Mouse (Mus musculus) forebrain, postnatal 0 days (tissue): Measurements from ENCODE around the gene Gm10061. TPM values are rescaled to one million over a fixed set of nuclear protein-coding genes. Genes with fewer than 3 reads are reported as not detected.
"Not testable (repeated sequence)": the region's sequence is repeated elsewhere in the genome, so short reads cannot be mapped to it uniquely, and the experiment has no call there.

ENCODE experiments used
- ATAC-seq: fragments of 200-750 bp; cut with Nextera tagmentation; 2 replicates; pipeline ENCODE4 v1.8.0; 2017; ENCODE audit warnings: mild to moderate bottlenecking, moderate library complexity
- DNase-seq: peaks from one replicate; pipeline ENCODE4 v3.0.0-alpha.2; 2015
- H3K27ac ChIP-seq: fragments of 300-500 bp; sonication (generic); 2 replicates; pipeline ENCODE4 v1.5.1; 2014; ENCODE audit warnings: low read depth, mild to moderate bottlenecking, antibody characterized with exemption, low read length, moderate library complexity, mixed read lengths
- H3K27me3 ChIP-seq: fragments of 300-500 bp; sonication (generic); 2 replicates; pipeline ENCODE4 v1.6.1; 2014; ENCODE audit warnings: mild to moderate bottlenecking, low read length, mixed read lengths; ENCODE audit not compliant: insufficient read depth
- H3K36me3 ChIP-seq: fragments of 300-500 bp; sonication (generic); 2 replicates; pipeline ENCODE4 v1.6.1; 2014; ENCODE audit warnings: mild to moderate bottlenecking, moderate library complexity; ENCODE audit not compliant: insufficient read depth
- H3K4me1 ChIP-seq: fragments of 300-500 bp; sonication (generic); 2 replicates; pipeline ENCODE4 v1.6.1; 2014; ENCODE audit warnings: antibody characterized with exemption; ENCODE audit not compliant: insufficient read depth
- H3K4me2 ChIP-seq: fragments of 300-500 bp; sonication (generic); 2 replicates; pipeline ENCODE4 v1.6.1; 2014; ENCODE audit warnings: low read depth, mild to moderate bottlenecking, moderate library complexity
- H3K4me3 ChIP-seq: fragments of 300-500 bp; sonication (generic); 2 replicates; pipeline ENCODE4 v1.5.1; 2014; ENCODE audit warnings: low read depth, low read length, mixed read lengths
- H3K9ac ChIP-seq: fragments of 300-500 bp; sonication (generic); 2 replicates; pipeline ENCODE4 v1.6.1; 2014; ENCODE audit warnings: mild to moderate bottlenecking
- H3K9me3 ChIP-seq: fragments of 300-500 bp; sonication (generic); 2 replicates; pipeline ENCODE4 v1.6.1; 2016; ENCODE audit warnings: low read length
- CTCF ChIP-seq: sonication (generic); IDR thresholded peaks from 2 replicates; pipeline ENCODE4 v1.5.1; 2016; ENCODE audit warnings: antibody characterized with exemption, control low read depth, low read depth
- WGBS: fragments of 180-500 bp; shearing (Covaris S2); extraction: QIAGEN DNeasy Blood & Tissue Kit; methylation state at CpG from one replicate; pipeline ENCODE4 v1.1.7; 2014; 5-methylcytosine and 5-hydroxymethylcytosine counted together
- polyA plus RNA-seq: library from polyadenylated mRNA; unstranded; fragments of >200 nt; fragmentation: Nextera tagmentation; extraction: Ambion mirVana; gene quantifications from 2 replicates; pipeline ENCODE4 v1.2.1, GENCODE M21; 2015
- total RNA-seq: library from RNA; depleted of rRNA; stranded (reverse); fragments of >200 nt; gene quantifications from 2 replicates; pipeline ENCODE4 v1.2.3, GENCODE M21; 2014; rRNA removed

Gene Gm10061
- total RNA-seq: not detected in 2 replicates
- not detected in 2 replicates for polyA plus RNA-seq

GRCm38 (mm10) chr16:89150786-89151185 is at the start of gene Gm10061:
Gm10061 (plus strand) TSS chr16:89151086.
- 98% methylated on average over 1 of the region's 1 CpGs for WGBS
- no peak for ATAC-seq
- Histone ChIP-seq H3K9me3 (0 out of 2 replicates have a peak, but pooled peaks cover 2% of the 10 kb centered on the region), H3K27me3 (no peaks in the 10 kb centered on the region), H3K36me3 (no peaks in the 10 kb centered on the region), H3K27ac (no peak within 1 kb of the TSS), H3K4me1 (no peaks in the 10 kb centered on the region), H3K9ac (no peak within 1 kb of the TSS), H3K4me3 (no peak within 1 kb of the TSS), H3K4me2 (no peak within 1 kb of the TSS)
- no peak for TF ChIP-seq CTCF
- DNase-seq: no peak

- no peak within 1 kb of the TSS for H3K27ac ChIP-seq
- no peak for ATAC-seq
- no peaks in the 10 kb centered on the region for H3K27me3 ChIP-seq
- no peak within 1 kb of the TSS for H3K4me2 ChIP-seq
- DNase-seq: no peak
- H3K4me1 ChIP-seq: no peaks in the 10 kb centered on the region
- no peak within 1 kb of the TSS for H3K4me3 ChIP-seq
- H3K9ac ChIP-seq: no peak within 1 kb of the TSS
- WGBS: 100% methylated on average over 1 of the region's 1 CpGs
- H3K9me3 ChIP-seq: no peaks in the 10 kb centered on the region
- no peak for TF ChIP-seq CTCF
- no peaks in the 10 kb centered on the region for H3K36me3 ChIP-seq
Measured at GRCm38 (mm10) chr16:89140551-89140950, 10.3 kb upstream of the Gm10061 start, which contains the start of gene Gm6358. Gm6358 (plus strand) TSS chr16:89140851.

DNA sequence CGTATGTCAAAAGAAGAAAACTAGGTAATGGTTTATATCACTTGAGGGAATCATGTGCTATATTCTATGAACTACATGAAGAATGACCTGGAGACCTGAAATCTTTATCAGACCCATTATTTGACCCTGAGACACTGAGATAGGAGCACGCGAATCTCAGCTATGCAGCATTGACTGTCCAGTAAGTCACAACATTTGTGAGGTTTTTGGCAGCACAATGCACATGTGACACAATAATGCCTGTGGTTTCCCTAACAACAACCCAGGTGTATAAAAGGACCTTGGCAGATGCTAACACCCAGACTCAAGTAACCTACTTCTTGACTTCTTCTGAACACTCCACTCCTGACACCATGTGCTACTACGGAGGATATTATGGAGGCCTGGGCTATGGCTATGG is 6.8 kb downstream of the Gm10061 start, which contains the start of gene Gm9789:
Gene Gm9789, plus strand, starts transcription at position 301 of the 400 bp plus-strand sequence.
- H3K36me3 ChIP-seq: no peaks in the 10 kb centered on the region
- no peak within 1 kb of the TSS for H3K9ac ChIP-seq
- H3K27me3 ChIP-seq: no peaks in the 10 kb centered on the region
- DNase-seq: no peak
- H3K9me3 ChIP-seq: no peaks in the 10 kb centered on the region
- 93% methylated on average over 4 of the region's 4 CpGs for WGBS
- no peaks in the 10 kb centered on the region for H3K4me1 ChIP-seq
- ATAC-seq: no peak
- H3K4me2 ChIP-seq: no peak within 1 kb of the TSS
- no peak within 1 kb of the TSS for H3K4me3 ChIP-seq
- no peak within 1 kb of the TSS for H3K27ac ChIP-seq
- TF ChIP-seq CTCF: no peak

- ATAC-seq, H3K9ac ChIP-seq, H3K4me2 ChIP-seq, H3K36me3 ChIP-seq, H3K27me3 ChIP-seq, H3K4me1 ChIP-seq, H3K9me3 ChIP-seq, H3K27ac ChIP-seq, DNase-seq, H3K4me3 ChIP-seq: not testable (repeated sequence)
Measured at GRCm38 (mm10) chr16:89169190-89169589, 18.3 kb downstream of the Gm10061 start, which contains the start of gene Gm7735. Gm7735 (plus strand) TSS chr16:89169490.

DNA sequence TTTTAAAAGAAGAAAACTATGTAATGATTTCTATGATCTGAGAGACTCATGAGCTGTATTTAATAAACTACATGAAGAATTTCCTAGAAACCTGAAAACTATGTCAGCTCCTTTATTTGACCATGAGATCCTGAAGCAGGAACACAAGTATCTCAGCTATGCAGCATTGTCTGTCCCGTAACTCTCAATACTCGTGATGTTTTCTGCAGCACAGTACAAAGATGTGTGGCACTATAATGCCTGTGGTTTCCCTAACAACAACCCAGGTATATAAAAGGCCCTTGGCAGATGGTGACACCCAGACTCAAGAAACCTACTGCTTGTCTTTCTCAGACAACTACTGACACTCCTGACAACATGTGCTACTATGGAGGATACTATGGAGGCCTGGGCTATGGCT is 23.5 kb downstream of the Gm10061 start, which contains the start of gene 1110057P08Rik:
Gene 1110057P08Rik, plus strand, starts transcription at position 301 of the 400 bp plus-strand sequence.
- no peaks in the 10 kb centered on the region for H3K27me3 ChIP-seq
- no peak within 1 kb of the TSS for H3K4me3 ChIP-seq
- H3K9ac ChIP-seq: no peak within 1 kb of the TSS
- TF ChIP-seq CTCF: no peak
- H3K4me2 ChIP-seq: no peak within 1 kb of the TSS
- H3K36me3 ChIP-seq: no peaks in the 10 kb centered on the region
- no peaks in the 10 kb centered on the region for H3K4me1 ChIP-seq
- DNase-seq: no peak
- WGBS: 82% methylated on average over 2 of the region's 2 CpGs
- no peaks in the 10 kb centered on the region for H3K9me3 ChIP-seq
- ATAC-seq: no peak
- no peak within 1 kb of the TSS for H3K27ac ChIP-seq

- no peak overlapping the region for H3K9ac ChIP-seq
- no peak overlapping the region for H3K27ac ChIP-seq
- 88% methylated on average over 4 of the region's 4 CpGs for WGBS
- no peaks in the 10 kb centered on the region for H3K4me1 ChIP-seq
- TF ChIP-seq CTCF: no peak
- no peak overlapping the region for H3K4me2 ChIP-seq
- no peak overlapping the region for H3K4me3 ChIP-seq
- no peaks in the 10 kb centered on the region for H3K27me3 ChIP-seq
- no peaks in the 10 kb centered on the region for H3K36me3 ChIP-seq
- H3K9me3 ChIP-seq: no peaks in the 10 kb centered on the region
- DNase-seq: no peak
- no peak for ATAC-seq
Measured at GRCm38 (mm10) chr16:89188621-89189020, 37.7 kb downstream of the Gm10061 start.

Other genes with a start within 250 kb of the Gm10061 start
- gene Krtap19-9b, start 218.8 kb upstream of the Gm10061 start, total RNA-seq: not detected in 2 replicates
- not detected in 2 replicates for gene Krtap19-9b, start 218.8 kb upstream of the Gm10061 start, polyA plus RNA-seq
- not detected in 2 replicates for gene Krtap16-3, start 188.2 kb upstream of the Gm10061 start, total RNA-seq
- gene Krtap16-3, start 188.2 kb upstream of the Gm10061 start, polyA plus RNA-seq: not detected in 2 replicates
- gene Krtap22-2, start 140.3 kb upstream of the Gm10061 start, total RNA-seq: not detected in 2 replicates
- gene Krtap22-2, start 140.3 kb upstream of the Gm10061 start, polyA plus RNA-seq: not detected in 2 replicates
- not detected in 2 replicates for gene Gm10229, start 135.8 kb upstream of the Gm10061 start, total RNA-seq
- gene Gm10229, start 135.8 kb upstream of the Gm10061 start, polyA plus RNA-seq: not detected in 2 replicates
- not detected in 2 replicates for gene Krtap6-1, start 119.4 kb upstream of the Gm10061 start, total RNA-seq
- gene Krtap6-1, start 119.4 kb upstream of the Gm10061 start, polyA plus RNA-seq: not detected in 2 replicates
- gene Gm10228, start 109.6 kb upstream of the Gm10061 start, total RNA-seq: not detected in 2 replicates
- not detected in 2 replicates for gene Gm10228, start 109.6 kb upstream of the Gm10061 start, polyA plus RNA-seq
- gene Krtap6-5, start 103.2 kb upstream of the Gm10061 start, total RNA-seq: not detected in 2 replicates
- gene Krtap6-5, start 103.2 kb upstream of the Gm10061 start, polyA plus RNA-seq: not detected in 2 replicates
- not detected in 2 replicates for gene 1110025L11Rik, start 87.1 kb upstream of the Gm10061 start, total RNA-seq
- gene 1110025L11Rik, start 87.1 kb upstream of the Gm10061 start, polyA plus RNA-seq: not detected in 2 replicates
- not detected in 2 replicates for gene Krtap6-3, start 67.1 kb upstream of the Gm10061 start, total RNA-seq
- not detected in 2 replicates for gene Krtap6-3, start 67.1 kb upstream of the Gm10061 start, polyA plus RNA-seq
- not detected in 2 replicates for gene Gm6358, start 10.2 kb upstream of the Gm10061 start, total RNA-seq
- gene Gm6358, start 10.2 kb upstream of the Gm10061 start, polyA plus RNA-seq: not detected in 2 replicates
- gene Gm9789, start 6.9 kb downstream of the Gm10061 start, total RNA-seq: not detected in 2 replicates
- gene Gm9789, start 6.9 kb downstream of the Gm10061 start, polyA plus RNA-seq: not detected in 2 replicates
- not detected in 2 replicates for gene Gm7735, start 18.4 kb downstream of the Gm10061 start, total RNA-seq
- not detected in 2 replicates for gene Gm7735, start 18.4 kb downstream of the Gm10061 start, polyA plus RNA-seq
- gene 1110057P08Rik, start 23.6 kb downstream of the Gm10061 start, total RNA-seq: not detected in 2 replicates
- not detected in 2 replicates for gene 1110057P08Rik, start 23.6 kb downstream of the Gm10061 start, polyA plus RNA-seq
- not detected in 2 replicates for gene Krtap20-2, start 54.8 kb downstream of the Gm10061 start, total RNA-seq
- gene Krtap20-2, start 54.8 kb downstream of the Gm10061 start, polyA plus RNA-seq: not detected in 2 replicates